Mouse (Mus musculus): ENCODE data around the gene Polr1d. TPM values are rescaled to one million over a fixed set of nuclear protein-coding genes. Genes with fewer than 3 reads are reported as not detected.

Gene Polr1d
- 100 to 1,000 TPM; 131 to 133 TPM for total RNA-seq (2021)
- long read RNA-seq, experiment 1, transcript Polr1d-202 (3 exons, 1,137 nt): major isoform, 72 of 133 reads
- long read RNA-seq, experiment 1, transcript Polr1d-201 (2 exons, 1,196 nt): minor isoform, 52 of 133 reads
- long read RNA-seq, experiment 1, partial matches to known transcripts: 5 of 133 reads
- long read RNA-seq, experiment 1, other reads (novel, unspliced or antisense): 4 of 133 reads
- long read RNA-seq, experiment 2, transcript Polr1d-201 (2 exons, 1,196 nt): minor isoform, 50 of 162 reads
- long read RNA-seq, experiment 2, transcript Polr1d-202 (3 exons, 1,137 nt): major isoform, 94 of 162 reads
- long read RNA-seq, experiment 2, partial matches to known transcripts: 5 of 162 reads
- long read RNA-seq, experiment 2, other reads (novel, unspliced or antisense): 13 of 162 reads

GRCm38 (mm10) chr5:147076799-147077165 lies at the start of gene Polr1d:
Gene Polr1d (plus strand): TSS chr5:147077050.
- no peak for DNase-seq (ENCODE audit: low spot score in 2 of 2)

DNA sequence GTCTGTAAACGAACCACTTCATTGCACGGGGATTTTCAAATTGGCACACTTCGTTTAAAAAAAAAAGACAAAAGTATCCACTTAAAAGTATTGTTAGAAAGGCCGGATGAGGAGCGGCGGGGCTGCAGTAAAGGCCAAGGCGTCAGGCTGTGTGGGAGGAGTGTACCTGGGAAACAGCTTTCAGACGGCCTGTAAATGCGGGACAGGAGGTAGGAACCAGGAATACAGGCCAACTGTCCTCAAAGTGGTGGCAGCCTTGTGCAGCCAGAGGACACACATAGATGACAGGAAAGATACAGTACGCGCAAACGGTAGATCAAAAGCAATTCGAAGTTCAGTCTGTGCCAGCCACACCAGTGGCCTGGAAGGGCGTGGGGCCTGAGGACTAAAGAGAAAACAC lies 45.6 kb upstream of the Polr1d start:
- no peak for DNase-seq (ENCODE audit: low spot score in 2 of 2)

- DNase-seq (ENCODE audit: low spot score in 2 of 2): no peak
Measured at GRCm38 (mm10) chr5:147033155-147033554, 43.7 kb upstream of the Polr1d start.

DNA sequence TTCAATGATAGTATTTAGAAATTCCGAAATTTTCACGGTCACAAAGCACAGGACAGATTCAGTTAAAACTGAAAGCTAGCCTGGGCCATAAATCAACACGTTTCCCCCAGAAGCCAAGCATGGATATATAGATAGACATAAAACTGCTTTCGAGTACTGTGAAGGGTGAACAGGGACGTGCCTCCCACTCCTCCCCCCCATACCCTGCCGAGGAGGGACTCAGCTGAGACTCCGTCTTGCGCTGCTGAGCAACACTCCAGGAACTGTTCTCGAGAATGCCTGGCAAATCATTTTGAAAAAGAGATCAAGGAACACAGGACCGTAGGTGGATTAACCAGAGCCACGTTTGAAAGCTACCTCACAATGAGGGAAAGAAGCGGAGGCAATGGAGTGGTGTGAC lies 42.6 kb upstream of the Polr1d start:
- DNase-seq (ENCODE audit: low spot score in 2 of 2): no peak

GRCm38 (mm10) chr5:147035301-147035700 lies 41.5 kb upstream of the Polr1d start:
- no peak for DNase-seq (ENCODE audit: low spot score in 2 of 2)

DNA sequence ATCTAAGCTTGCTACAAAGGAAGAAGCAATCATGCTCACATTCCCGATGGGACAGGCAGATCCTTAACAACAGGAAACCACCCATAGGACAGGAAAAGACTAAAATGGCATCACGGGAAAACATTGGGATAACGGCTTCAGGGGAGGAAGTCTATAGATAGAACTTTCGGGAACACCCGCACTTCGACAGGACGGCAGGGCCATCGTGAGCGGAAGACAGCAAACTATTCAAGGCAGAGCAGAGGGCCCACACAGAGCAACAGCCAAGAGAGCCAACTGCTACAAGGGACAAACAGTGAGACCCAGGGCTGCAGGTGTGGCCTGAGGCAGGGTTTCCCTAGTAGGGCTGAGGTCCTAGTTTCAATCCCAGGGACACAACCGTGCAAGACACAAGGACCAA lies 40.8 kb upstream of the Polr1d start:
- no peak for DNase-seq (ENCODE audit: low spot score in 2 of 2)

DNA sequence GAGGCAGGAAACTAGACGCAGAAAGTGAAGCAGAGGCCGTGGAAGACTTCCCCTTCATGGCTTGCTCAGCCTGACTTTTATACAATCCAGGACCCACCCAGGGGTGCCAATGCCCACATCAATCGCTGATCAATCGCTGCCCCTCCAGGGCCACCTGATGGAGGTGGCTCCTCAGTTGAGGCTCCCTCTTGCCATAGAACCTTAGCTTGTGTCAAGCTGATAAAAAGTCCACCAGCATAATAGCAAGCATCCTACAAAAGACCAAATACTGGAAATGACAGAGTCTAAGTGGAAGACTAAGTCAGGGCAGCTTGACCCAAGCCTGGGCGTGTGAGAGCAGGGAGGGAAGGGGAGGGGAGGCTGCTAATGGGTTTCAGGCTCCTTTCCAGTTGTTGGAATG lies 40.2 kb upstream of the Polr1d start:
- DNase-seq (ENCODE audit: low spot score in 2 of 2): no peak

GRCm38 (mm10) chr5:147037601-147038000 lies 39.2 kb upstream of the Polr1d start:
- DNase-seq (ENCODE audit: low spot score in 2 of 2): no peak

DNA sequence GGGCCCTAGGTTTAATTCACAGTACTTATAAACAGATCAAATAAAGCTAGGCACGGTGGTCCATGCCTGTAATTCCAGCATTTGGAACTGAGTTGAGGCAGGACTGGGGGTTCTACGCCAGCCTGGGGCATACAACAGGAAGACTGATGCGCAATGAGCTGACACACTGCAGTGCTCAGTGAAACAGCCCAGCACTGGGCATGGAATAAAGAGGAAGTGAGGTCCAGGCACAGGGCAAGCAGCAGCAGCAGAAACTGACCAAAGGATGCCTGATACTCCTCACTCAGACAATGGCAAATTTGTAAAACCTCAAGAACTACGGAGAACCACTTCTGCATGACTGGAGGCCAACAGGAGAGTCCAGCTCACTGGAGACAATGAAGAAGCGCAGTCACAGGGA lies 37.5 kb upstream of the Polr1d start:
- DNase-seq (ENCODE audit: low spot score in 2 of 2): no peak

- no peak for DNase-seq (ENCODE audit: low spot score in 2 of 2)
Measured at GRCm38 (mm10) chr5:147041965-147042937, 34.6 kb upstream of the Polr1d start.

DNA sequence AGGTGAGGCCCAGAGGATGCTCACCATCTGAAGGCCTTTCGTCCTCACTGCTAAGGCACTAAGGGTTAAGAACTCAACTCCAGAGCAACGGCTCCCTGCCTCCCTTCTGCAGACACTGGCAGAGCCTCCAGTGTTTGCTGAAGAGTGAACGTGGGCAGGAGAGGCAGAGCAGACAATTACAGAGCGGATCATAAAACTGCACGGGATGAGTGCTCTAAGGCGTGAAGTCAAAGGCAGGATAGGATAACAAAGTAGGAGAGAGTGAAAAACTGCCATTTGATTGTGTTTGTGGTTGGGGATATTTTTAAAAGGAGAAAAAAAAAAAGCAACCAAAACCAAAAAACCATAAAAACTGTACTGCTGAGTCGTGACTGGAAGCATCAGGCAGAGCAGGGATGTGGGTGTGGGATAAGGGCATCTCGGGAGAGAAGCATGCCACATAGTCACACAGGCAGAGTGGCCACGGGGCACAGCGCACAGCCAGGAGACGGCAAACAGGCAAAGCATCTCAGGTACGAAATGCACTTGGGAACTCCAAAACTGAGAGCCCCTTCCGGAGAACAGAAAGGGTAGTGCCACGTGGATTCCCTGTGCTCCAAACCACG lies 33.5 kb upstream of the Polr1d start:
- no peak for DNase-seq (ENCODE audit: low spot score in 2 of 2)

DNA sequence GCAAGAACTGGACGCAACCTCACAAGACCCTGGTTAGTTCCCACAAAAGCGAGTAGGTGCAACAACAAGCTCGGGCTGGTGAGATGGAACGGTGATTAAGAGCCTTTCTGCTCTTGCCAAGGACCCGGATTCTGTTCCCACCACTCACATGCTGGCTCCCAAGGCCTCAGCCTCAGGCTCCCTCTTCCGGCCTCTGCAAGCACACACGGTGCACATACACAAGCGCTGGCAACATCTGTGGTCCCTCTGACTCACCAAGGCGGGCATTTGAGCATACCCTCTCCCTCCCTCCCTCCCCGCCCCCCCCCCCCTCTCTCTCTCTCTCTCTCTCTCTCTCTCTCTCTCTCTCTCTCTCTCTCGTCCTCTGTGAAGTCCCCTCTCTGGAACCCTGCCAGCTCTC lies 31.5 kb upstream of the Polr1d start:
- no peak for DNase-seq (ENCODE audit: low spot score in 2 of 2)

DNA sequence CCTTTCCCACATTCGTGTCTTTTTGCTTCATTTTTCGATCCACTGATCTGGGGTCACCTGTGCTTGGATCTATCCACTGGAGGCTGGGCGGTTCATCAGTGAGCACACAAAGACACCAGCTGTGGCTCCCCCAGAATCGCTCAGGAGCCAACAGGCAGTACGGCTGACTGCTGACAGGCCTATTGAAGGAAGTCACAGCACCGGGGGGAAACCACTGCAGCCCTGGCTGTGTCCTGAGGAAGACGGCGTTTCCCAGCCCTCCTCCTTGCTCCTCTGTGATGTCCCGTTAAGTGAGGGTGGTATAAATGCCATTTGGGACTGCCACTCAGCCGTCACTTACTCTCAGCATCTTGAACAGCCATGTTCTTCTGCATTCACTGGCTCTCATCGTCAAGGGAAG lies 30.9 kb upstream of the Polr1d start:
- no peak for DNase-seq (ENCODE audit: low spot score in 2 of 2)

- DNase-seq (ENCODE audit: low spot score in 2 of 2): no peak
Measured at GRCm38 (mm10) chr5:147049544-147050209, 27.2 kb upstream of the Polr1d start.

GRCm38 (mm10) chr5:147050816-147051499 lies 25.9 kb upstream of the Polr1d start:
- no peak for DNase-seq (ENCODE audit: low spot score in 2 of 2)

GRCm38 (mm10) chr5:147051500-147052308 lies 25.1 kb upstream of the Polr1d start:
- no peak for DNase-seq (ENCODE audit: low spot score in 2 of 2)

GRCm38 (mm10) chr5:147052309-147052558 lies 24.6 kb upstream of the Polr1d start:
- DNase-seq (ENCODE audit: low spot score in 2 of 2): no peak

DNA sequence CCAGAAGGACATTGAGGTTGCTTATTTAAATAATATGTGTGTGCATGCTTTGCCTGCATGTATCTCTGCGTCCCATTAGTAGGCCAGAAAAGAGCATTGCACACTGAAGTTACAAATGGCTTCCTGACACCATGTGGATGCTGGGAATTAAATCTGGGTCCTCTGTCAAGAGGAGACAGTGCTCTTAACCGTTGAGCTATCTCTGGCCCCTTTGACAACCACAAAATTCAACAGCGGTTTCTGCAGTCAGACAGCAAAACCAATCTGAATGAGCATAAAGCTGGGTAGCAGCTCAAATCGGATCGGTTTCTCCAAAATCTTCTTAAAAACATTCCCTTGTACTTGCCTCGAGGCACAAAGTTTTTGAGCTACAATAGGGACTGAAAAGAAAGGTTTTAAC lies 23.8 kb upstream of the Polr1d start:
- DNase-seq (ENCODE audit: low spot score in 2 of 2): no peak

- DNase-seq (ENCODE audit: low spot score in 2 of 2): no peak
Measured at GRCm38 (mm10) chr5:147053481-147053880, 23.4 kb upstream of the Polr1d start.

DNA sequence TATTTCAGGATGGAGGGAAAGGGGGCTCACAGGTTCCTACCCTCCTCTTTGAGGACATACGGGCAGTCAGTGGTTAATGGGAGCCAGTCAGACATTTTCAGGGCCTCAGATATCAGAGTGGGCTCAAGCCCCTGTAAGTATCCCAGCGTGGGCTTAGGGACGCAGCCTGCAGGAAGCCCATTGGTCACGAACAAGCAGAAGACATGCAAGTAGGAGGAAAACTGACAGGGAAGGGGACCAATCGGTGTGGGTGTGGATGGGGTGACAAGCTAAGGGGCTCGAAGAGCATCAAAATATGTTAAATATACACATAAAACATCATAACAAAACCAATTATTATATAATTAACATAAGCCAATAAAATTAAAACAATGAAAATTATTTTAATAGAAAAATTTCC lies 22.5 kb upstream of the Polr1d start:
- DNase-seq (ENCODE audit: low spot score in 2 of 2): no peak
